Mouse (Mus musculus) adrenal gland (tissue): ENCODE results near the gene Tmed8.
"Not testable (repeated sequence)": the region's sequence is repeated elsewhere in the genome, so short reads cannot be mapped to it uniquely, and the experiment has no call there.

ENCODE experiments used
- intact Hi-C: fragments of 180-260 bp; cut with DNase I; formaldehyde crosslinking; loops from one replicate; pipeline ENCODE4 v1.15.1; 2025
- long read RNA-seq, 2 experiments: library from polyadenylated mRNA; unstranded; transcript quantifications; one replicate each; pipeline ENCODE4 v2.0.0; 2020; ENCODE audit warnings: borderline replicate concordance in 1 of 2; ENCODE audit not compliant: insufficient replicate concordance in 1 of 2

Tmed8 gene
- long read RNA-seq, experiment 1, partial matches to known transcripts: 0 of 6 reads
- long read RNA-seq, experiment 1, other reads (novel, unspliced or antisense): 6 of 6 reads
- long read RNA-seq, experiment 2, full-length matches to known transcripts: 1 of 5 reads
- long read RNA-seq, experiment 2, partial matches to known transcripts: 0 of 5 reads
- long read RNA-seq, experiment 2, other reads (novel, unspliced or antisense): 4 of 5 reads

- intact Hi-C loops: loop anchor here (5.0 kb wide), 2 partner anchors 42 to 53 kb away; partner anchors contain the start of genes Gstz1 and Pomt2
These were observed at the start of gene Tmed8 for GRCm38 (mm10) chr12:87199973-87200586. Gene Tmed8 (minus strand): TSS chr12:87200454.

GRCm38 (mm10) chr12:87238632-87239031 lies 38.4 kb upstream of the Tmed8 start, which contains the start of gene Noxred1:
Gene Noxred1 (minus strand): TSS chr12:87238732.
- intact Hi-C loops: no loop called here

GRCm38 (mm10) chr12:87236882-87237483 lies 36.7 kb upstream of the Tmed8 start:
- intact Hi-C loops: no loop called here

DNA sequence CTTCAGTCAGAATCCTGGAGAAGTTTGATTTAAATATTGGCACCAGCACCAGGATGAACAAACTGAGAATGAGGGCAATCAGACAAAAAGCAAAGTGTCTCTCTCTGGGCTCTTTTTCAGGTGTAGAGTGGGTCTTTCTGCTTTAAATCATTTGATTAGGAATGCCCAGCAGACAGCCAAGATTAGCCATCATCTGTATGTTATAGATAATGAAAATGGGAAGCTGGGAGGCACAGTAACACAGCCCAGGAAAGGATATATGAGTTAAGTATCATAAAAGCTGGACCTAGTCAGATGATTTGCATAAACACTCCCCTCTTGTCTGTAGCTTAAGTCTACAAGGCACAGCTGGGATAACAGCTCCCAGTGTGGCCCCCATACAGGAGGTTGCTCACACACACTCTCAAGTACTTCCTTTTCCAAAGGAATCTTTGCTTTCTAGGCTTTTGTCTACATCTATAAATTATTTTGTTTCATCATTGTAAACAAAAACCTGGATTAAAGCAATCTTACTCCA lies 30.2 kb upstream of the Tmed8 start:
- intact Hi-C loops: no loop called here

DNA sequence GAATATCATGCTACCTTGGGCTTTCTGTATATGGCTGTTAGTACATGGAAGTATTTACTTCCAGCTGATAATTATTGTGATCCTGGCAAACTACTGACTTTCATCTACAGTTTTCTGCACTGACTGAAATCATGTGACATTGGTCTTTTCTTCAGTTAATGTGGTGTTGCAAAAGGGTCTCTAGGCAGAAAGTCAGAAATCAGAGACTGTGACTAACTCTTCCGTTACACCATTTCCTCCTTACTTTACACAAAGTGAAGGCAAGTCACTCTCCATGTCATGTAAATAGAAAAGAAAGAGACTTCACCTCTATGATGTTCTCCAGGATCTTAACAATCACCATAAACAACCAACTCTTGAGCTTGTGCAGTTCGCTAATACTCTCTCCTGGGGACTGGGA lies 29.4 kb upstream of the Tmed8 start:
- intact Hi-C loops: no loop called here

GRCm38 (mm10) chr12:87226801-87227200 lies 26.5 kb upstream of the Tmed8 start:
- intact Hi-C loops: no loop called here

GRCm38 (mm10) chr12:87224950-87225349 lies 24.7 kb upstream of the Tmed8 start:
- intact Hi-C loops: no loop called here

GRCm38 (mm10) chr12:87219362-87219761 lies 19.1 kb upstream of the Tmed8 start:
- intact Hi-C loops: no loop called here

DNA sequence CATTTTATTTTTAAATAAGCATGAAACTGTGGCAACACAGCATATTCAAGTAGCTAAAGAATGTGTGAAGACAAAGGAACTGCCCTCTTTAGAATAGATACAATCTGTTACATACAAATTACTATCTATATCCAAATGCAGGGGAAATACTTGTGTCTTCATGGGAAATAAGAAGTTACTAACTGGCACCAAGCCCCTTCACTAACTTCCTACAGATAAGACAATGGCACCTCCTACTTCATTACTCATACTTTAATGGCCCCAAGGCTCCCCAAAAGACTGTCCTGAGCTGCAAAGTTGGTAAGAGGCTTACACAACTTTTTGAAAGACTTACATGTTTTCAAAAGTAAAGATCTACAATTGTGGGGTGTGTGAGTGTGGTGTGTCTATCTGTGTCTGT lies 17.3 kb upstream of the Tmed8 start:
- intact Hi-C loops: no loop called here

DNA sequence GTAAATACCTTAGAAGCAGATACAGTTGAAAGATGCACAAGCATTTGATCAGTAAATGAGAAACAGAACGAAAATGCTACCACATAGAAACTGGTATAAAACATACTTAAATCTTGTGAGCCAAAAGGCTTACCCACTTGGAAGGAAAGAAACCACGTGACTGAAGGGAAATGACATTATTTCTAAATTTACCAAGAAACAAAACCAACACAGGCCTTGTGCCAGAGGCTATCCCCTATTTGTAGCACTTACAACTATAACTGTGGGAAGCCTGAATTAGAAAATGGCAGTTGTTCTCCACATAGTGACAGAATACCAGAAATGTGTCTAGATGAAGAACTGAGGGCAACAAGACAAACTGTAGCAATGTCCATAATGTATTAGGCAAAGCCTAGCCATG lies 15.8 kb upstream of the Tmed8 start:
- intact Hi-C loops: no loop called here

GRCm38 (mm10) chr12:87212844-87213606 lies 12.8 kb upstream of the Tmed8 start:
- intact Hi-C loops: no loop called here

- intact Hi-C loops: not testable (repeated sequence)
These were observed 5.5 kb upstream of the Tmed8 start for GRCm38 (mm10) chr12:87205789-87206188.

DNA sequence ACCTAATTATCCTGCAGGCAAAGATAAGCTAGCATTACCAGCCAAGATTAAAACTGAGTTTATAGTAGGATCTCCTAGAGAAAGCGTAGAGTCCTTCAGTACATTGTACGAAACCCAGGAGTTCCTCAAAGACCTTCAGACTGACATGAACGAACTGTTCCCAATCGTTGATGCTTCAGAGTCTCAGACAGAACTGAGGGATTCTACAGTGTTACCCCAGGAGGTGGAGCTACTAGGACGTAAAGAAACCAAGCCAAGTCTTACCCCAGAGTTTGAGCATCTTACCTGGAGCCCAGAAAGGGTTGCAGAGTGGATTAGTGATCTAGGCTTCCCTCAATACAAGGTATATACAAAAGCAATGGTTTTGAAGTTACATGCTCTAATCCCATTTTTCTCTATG lies 1.4 kb upstream of the Tmed8 start:
- intact Hi-C loops: loop anchor here (5.0 kb wide), 1 partner anchor 41 kb away; no protein-coding TSS in a partner anchor

- intact Hi-C loops: loop anchor here (5.0 kb wide), 1 partner anchor 52 kb away; the partner anchor contains the start of genes Gstz1 and Pomt2
These were observed 865 bp downstream of the Tmed8 start, which contains the start of gene Samd15 for GRCm38 (mm10) chr12:87199206-87199972. Gene Samd15 (plus strand): TSS chr12:87199723.

GRCm38 (mm10) chr12:87198792-87199191 lies 1.5 kb downstream of the Tmed8 start:
- intact Hi-C loops: loop anchor here (5.0 kb wide), 1 partner anchor 51 kb away; the partner anchor contains the start of genes Gstz1 and Pomt2

DNA sequence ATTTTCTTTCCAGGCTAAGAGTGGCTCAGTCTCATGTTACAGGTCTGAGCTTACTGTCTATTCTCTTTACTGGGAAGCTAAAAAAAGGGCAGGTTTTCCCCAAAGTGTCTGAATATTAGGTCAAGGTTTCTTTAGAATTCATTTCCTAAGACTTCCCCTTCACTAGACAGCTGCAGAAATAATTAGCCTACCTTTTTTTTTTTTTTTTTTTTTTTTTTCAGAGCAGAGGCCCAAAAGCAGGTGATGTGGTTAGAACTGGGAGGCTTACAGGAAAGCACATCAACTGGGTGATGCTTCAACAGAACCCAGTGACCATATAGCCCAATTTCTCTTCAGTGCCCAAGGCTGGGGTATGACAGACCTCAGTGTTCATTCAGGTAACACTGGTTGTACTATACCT lies 3.9 kb downstream of the Tmed8 start:
- intact Hi-C loops: loop anchor here (5.0 kb wide), 1 partner anchor 49 kb away; the partner anchor contains the start of genes Gstz1 and Pomt2

GRCm38 (mm10) chr12:87195069-87195468 lies 5.2 kb downstream of the Tmed8 start:
- intact Hi-C loops: loop anchor here (5.0 kb wide), 1 partner anchor 48 kb away; the partner anchor contains the start of genes Gstz1 and Pomt2

DNA sequence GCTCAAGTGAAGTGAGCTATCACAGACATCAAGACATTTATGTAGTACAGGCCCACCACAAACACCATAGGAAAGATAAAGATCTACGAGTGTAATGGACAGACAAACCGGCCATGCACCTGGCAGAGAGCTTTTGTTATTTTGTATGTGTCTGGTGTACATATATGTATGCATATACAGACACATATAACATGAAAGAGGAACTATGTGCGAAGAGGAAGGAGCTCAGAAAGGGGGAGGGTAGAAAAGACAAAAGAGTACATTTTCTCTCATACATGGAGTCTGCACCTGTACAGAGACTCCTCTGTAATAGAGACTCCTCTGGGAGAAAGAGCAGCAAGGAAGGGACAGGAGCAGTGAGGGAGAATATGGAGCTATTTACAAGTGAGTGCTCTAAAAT lies 7.2 kb downstream of the Tmed8 start:
- intact Hi-C loops: no loop called here

- intact Hi-C loops: no loop called here
These were observed 22.6 kb downstream of the Tmed8 start for GRCm38 (mm10) chr12:87177631-87178030.

- intact Hi-C loops: no loop called here
These were observed 24.9 kb downstream of the Tmed8 start for GRCm38 (mm10) chr12:87175194-87175946.
